Mouse (Mus musculus) MN1 (cell line): ENCODE measurements at regions not wholly inside any gene's neighbourhood (a gene's known extent, or its start where the extent isn't known, plus 50 kb on each side); places are given as distances from the start of the nearest gene placed in this dataset.
"Not testable (repeated sequence)": the region's sequence is repeated elsewhere in the genome, so short reads cannot be mapped to it uniquely, and the experiment has no call there.

Experiments
- DNase-seq: peaks from one replicate; pipeline ENCODE4 v3.0.0-alpha.2; 2016; ENCODE audit warnings: low spot score

DNA sequence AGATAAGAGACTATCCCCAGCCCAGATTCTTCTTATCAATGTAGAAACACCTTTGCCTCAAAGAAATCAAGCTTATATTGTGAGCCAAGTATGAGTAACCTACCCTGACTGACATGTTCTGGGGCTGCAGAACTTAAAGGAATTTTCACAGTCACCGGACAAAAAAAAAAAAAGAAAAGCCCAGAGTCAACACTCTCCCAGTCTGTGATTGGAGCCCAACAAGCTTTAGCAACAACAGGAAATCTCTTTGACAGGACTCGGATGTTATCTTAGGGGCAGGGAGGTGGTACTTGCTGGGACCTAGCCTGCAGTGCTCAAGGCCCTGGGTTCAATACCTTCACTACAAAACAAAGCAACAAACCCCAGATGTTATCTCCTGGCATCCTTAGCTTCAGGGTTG lies 114.2 kb downstream of the Nectin1 start:
- no peak for DNase-seq

DNA sequence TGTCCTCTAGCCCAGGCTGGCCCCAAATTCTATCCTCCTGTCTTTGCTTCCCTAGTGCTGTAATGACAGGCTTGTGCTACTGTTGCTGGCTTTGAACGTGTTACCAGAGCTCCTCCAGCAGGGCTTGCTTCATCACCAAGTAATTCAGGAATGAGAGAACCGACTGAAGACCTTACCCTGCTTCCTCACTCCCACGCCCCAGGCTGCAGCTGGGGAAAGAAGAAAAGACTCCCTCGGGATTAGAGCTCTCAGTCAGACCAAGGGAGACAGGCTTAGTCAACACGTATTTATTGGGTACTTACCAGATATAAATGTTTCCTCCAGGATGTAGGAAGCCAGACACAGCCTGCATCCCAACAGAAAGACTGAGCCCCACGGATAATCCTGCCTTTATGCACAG lies 115.0 kb downstream of the Nectin1 start:
- DNase-seq = peak; percentile 17

DNA sequence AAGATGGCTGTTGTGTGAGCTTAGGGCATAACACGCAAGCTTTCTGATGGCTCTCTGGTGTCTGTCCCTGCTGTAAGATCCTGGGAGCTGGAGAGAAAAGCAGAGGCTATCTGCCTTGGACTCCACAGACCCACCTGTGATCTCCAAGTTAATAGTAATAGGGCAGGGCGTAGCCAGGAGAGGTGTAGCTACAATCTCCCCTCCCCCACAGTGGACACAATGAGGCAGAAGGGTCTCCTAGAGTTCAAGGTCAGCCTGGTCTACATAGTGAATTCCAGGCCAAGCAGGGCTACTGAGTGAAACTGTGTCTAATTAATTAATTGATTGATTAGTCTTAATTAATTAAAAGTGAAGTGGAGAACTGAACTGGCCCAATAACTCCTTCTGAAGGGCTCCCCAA lies 116.5 kb downstream of the Nectin1 start:
- no peak for DNase-seq

DNA sequence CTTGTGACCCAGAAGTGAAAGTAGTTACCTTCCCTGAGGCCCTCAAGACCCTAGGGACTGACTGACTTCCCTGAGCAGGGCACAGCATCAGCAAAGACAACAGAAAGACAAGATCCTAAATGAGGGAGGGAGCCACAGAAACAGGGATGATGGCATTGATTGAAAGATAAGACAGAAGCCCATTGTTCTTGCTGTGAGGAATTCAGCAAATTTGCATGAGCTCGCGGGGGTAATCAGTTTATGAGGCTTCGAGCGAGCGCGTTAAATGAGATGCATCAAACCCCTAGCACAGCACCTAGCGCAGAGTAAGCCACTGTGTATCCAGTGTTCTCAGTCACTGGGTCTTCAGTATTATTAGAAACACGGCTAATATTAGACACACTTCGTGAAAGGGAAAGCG lies 117.6 kb downstream of the Nectin1 start:
- DNase-seq = no peak

DNA sequence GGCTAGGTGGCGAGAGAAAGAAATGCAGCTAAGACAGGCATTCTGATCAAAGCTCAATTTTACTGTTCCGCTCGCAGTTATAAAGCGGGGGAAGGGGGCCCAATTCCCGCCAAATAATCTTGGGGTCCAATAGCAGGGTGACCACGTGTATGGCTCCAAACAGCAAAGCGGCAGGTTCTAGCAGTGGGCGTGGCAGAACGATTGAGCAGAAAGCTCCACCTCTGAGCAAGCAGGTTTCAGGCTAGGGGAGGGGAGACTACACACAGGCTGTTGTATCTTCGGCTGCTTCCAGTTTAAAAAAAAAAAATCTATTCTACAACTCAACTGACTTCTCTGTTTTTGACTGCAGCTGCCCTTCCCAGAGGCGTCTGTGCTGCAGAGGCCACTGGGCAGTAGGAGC lies 118.2 kb downstream of the Nectin1 start:
- DNase-seq = not testable (repeated sequence)

DNA sequence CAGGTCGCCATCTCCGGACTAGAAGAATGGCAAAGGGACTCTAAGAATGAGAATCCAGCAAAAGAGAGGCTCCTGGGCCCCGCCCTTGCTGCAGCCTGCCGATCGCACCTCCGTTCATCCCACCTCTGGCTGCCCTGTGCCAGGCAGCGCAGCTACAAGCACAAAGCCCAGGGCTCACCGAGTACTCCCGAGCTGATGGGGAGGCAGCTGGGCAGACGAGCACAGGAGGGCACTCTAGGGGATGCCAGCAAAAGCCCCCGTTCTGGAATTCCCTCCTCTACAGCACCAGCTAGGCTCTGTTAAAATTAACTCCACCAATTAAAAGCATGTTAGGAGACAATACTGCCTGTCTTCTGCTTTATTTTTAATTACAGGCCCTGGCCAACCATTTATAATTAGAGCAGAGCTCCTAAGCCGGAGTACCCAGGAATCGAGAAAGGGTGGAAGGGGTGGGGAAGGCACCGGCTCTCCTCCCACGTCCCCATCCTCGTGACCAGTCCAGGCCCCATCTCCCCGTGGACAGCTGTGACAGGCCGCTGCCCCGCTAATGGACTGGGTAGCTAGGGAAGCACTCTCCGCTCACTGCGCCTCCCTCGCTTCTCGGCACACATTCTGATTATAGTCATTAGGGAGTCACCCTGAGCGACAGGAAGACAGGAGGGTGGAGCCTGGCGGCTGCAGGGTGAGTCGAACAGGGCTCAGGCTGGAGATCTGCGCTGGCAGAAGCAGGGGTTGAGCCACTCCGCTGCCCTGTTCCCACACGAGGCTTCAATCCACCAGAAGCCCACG lies 120.0 kb downstream of the Nectin1 start:
- peak; percentile 60 for DNase-seq

DNA sequence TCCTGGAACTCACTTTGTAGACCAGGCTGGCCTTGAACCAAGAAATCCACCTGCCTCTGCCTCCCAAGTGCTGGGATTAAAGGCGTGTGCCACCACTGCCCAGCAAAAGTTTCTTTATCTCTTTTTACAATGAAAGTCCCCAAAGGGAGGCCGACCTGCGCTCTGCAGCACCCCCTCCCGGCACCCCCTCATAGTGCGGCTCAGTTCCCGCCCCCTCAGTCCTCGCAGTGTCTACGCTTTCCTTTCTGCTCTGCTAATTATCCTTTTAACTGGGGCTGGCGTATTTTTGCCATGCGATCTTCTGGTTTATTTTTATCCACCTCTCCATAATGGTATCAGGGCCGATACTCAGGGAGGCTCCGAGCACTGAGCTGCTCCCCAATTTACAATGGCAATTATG lies 123.0 kb downstream of the Nectin1 start:
- no peak for DNase-seq

DNA sequence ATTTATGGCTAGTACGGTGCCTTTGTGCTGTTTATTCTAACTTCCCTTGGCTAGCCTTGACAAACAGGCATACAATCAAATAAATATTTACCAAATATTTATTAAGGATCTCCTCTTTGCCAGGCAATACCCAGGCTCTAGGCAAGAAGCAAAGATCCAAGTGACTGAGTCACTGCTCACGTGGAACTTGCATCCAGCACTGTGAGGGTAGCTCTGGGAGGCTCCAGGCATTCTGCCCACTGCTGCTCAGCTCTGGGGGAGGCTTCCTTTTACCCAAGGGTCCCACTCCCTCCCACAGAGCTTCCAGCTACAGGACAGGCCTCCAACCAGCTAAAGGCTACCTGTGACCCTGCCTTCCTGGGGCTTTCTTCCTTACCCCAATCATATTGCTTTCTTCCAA lies 130.1 kb downstream of the Nectin1 start:
- DNase-seq = no peak

DNA sequence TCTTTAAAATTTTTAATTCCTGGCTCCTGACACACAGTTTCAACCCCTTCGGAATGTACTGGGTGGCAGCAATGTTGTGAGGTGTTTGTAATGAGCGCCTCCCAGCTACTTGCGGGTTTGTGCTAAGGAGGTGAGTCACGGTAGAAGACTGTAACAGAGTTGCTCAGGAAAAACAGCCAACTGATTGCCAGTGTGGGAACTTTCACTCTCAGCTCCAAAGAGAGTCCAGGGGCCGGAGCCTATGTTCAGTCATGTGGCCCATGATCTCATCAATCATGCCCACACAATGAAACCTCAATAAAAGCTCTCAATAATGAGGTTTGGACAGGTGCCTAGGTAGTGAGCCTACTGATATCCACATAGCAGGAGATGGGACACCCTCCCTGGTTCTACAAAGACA lies 130.5 kb downstream of the Nectin1 start:
- no peak for DNase-seq

DNA sequence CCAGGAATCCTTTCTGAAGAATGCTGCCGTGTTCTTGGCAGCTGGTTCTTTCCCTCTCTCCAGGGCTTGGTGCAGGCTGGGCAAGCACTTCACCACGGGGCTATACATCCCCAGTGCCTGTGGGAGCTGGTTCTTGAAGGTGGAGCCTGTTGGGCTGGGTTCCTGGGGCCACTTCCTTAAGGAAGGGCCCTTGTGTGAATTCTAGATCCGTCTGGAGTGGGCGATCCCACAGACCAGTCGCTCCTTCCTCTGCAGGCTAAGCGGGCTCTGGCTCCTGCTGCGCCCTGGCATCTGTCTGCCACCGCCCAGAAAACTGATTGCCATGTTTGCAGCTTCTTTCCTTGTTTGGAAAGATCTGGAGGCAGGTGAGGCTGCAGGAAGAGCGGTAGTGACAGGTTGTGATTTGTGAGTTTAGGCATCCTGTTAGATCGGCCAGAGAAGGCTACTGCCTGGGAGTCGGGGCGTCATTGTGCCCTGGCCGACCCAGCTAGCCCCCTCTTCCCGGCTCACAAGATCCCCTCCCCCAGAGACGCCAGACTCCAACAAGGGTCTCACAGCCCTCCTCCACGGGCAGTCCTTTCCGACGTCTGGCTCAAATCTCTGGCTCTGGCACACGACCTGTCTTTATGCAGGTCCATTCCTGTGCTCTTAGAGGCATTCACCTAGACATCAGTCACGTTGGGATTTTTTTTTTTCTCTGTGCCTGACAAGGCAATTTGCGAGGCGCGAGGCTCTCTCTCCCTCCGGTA lies 135.6 kb downstream of the Nectin1 start:
- no peak for DNase-seq

DNA sequence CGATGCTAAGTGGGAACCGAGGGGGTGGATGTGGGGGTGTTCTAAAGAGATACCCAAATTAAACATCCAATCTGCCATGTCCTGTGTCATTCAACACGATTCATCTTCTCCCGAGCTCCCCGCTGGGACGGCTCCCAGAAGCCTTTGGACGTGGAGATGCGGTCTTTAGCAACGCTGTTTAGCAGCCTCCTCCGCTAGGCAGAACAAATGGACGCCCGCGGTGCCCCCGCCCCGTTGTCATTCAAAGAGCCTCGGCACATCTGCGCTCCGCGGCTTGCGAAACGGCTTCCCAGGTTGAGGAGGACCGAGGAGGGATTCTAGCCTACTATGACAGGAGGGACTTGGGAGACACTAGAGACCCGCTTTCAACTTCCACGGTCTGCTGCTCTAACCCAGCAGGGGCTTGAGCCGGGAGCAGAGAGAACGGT lies 136.2 kb downstream of the Nectin1 start:
- no peak for DNase-seq

DNA sequence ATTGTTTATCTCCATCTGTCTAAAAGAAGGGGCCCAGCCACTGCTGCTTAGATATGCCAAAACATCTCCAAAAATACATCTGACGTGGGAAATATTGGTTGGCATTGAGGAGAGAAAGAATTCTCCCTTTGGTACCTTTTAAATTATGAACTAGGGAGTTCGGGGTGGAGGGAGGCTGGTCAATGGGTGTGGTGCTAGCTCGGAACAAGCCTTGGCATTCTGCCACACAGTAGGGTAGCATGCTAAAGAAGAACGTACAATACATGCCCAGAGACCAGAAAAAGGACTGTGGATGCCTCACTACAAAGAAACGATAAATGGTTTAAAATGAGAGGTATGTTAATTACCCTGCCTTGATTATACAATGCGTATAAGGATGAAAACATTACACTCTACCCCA lies 149.3 kb downstream of the Nectin1 start:
- no peak for DNase-seq

DNA sequence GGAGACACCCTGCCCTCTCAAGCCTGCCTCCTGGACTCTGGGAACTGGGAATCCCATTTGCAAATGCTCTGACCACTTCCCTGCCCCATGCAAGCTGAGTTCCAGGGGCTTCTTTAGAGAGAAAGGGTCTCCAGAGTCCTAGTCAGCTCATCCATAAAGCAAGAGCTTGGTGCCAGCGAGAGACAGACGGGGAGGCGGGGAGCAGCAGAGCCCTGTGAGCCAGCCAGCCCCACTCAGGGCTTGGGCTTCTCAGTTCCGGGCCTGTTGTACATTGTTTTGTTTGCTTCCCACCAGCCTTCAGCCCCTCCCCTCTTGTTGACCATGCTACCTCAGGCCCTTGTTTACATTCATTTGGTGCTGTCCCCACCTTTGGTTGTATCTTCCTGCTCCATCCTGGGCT lies 143.9 kb upstream of the Thy1 start:
- no peak for DNase-seq

DNA sequence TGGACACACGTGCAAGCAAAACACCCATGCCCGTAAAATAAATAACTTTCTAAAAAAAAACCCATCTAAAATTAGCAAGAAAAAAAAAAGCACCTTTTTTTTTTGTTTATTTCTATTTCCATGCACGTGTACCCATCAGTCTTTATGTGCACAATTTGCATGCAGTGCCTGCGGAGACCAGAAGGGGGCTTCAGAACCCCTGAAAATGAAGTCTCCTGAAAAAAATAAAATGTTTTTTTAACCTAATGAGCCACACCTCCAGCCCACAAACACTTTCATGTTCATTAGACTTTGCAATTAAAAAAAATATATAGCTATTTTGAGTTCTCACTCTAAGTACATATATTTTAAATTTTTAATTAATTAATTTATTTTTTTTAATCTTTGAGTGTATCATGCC lies 134.9 kb upstream of the Thy1 start:
- DNase-seq = no peak

DNA sequence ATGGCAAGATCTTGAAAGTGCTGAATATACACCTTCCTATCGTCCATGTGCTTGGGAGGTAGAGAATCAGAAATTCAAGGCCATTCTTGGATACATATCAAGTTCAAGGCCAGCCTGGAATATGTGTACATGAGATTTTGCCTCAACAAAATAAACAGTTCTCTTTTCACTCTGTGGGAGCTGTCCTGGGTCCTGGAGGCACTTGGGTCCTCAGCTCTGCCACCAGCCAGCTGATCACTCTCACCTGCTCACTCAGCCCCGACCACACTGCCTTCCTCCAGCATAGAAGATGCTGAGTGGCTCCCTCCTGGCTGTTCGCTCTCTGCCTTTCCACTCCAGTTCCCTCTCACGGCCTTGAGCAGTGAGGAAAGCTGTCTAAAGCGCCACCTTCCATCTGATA lies 128.2 kb upstream of the Thy1 start:
- no peak for DNase-seq

DNA sequence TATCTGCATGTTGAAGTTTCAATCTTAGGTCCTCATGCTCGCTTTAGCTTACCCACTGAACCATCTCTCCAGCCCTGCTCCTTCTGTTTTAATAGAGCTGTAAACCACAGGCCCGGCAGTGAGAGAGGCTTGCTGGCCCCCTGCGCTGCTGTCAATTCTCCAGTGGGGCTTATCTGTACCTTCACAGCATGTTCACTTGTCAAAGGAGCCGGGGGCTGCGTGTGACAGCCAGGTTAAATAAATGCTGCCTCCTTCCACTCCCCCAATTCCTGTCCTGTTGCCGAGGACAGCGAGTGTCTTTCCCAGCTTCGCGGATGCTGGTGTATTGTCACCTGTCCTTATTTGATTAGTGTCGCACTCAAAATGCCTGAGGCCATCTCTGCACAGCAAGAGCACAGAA lies 125.7 kb upstream of the Thy1 start:
- no peak for DNase-seq

DNA sequence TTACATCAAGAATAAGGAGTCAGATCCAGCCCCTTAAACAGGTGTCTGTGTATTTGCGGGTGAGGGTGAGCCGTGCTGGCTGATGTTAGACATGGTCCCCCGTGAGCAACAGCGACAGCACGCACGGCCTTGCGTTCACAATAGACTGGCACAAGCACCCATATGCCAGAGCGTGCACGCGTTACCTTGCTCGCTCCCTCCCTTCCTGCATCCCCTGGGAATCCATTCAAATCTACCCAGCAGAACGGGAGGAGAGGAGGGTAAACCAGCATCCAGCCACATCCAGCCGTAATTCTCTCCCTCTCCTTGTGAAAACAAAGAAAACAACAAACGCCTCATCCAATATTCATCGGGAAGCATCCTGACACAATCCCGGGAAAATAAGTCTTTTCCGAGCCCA lies 124.2 kb upstream of the Thy1 start:
- DNase-seq = no peak

DNA sequence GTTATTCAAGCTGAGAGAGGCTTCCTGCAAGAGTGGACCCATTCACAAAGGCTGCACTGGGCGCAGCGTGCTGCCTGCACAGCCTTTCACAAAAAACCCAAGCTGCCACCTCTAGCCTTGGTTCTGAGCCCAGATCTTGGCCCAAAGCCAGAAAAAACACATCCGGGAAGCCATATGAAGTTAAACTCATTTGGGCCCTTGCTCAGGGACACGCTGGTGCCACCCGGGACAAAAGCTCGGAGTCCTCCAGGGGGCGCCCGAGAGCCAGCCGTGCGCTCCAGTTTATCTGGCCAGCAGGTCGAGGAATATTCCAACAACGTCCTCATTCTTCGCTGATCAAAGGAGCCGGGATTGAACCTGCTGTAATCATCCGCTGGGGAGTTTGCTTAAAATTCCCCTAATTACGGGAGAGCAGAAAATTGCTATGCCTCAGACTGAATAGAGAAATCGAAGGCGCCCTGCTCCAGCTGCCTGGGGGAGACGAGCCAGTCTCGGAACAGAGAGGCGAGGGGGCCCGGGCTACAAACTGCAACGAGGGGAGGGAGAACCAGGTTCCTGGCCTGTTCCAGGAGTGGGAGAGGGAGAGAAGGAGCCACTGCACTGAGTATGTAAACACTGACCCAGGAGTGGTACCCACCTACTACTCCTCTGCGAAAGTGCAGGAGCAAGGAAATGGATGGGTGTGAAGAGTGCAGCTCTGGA lies 123.0 kb upstream of the Thy1 start:
- DNase-seq = peak; percentile 73

DNA sequence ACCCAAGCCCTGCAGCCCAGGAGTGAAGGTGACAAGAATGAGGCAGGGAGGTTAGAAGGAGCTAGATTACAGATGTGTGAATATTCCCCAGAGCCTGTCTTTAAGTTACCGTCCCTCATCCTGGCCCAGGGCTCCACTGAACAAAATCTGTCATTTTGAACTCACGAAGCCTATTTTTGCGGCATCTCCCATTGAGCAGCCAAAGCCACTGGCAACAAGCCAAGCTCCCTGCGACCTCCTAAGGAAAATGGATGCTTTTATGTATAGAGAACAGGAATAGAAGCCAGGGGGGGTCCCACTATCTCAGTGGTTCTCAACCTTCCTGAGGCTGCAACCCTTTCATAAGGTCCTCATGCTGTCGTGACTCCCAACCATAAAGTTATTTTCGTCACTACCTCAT lies 121.0 kb upstream of the Thy1 start:
- DNase-seq = no peak

DNA sequence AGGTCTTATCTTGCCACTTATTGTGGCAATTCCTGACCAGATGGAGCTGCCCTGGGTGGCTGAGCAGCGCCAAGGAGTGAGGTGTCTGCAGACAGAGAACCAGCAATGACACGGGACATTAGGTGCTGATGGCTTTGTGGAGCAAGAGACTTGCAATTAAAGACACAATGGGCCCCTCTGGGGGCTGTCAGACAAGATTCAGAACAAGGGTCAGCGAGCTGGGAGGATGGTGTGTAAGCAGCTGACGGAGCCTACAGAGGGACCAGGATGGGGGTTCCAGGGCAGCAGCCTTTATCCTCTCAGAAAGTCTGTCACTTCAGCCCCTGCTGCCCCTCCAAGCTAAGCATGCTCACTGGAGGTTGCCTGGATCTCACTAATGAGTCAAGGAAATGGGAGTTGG lies 120.1 kb upstream of the Thy1 start:
- DNase-seq = no peak

DNA sequence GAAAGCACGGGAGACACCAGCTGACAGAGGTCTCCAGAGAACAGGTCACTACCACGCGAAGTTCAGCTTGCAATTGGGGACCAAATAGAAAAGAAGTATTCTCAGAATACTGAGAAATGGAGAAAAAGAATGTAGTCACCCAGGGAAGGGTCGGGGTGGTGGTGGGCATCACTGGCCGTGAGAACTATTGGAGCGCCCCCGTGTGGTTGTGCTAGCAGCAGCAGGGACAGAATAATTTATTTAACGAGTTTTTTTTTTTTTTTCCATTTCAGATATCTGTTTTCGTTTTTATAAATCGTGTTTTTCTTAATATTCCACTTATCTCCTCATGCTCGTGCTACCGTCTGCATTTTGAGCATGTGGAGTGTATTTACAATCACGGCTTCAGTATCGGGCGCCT lies 118.4 kb upstream of the Thy1 start:
- DNase-seq = no peak

DNA sequence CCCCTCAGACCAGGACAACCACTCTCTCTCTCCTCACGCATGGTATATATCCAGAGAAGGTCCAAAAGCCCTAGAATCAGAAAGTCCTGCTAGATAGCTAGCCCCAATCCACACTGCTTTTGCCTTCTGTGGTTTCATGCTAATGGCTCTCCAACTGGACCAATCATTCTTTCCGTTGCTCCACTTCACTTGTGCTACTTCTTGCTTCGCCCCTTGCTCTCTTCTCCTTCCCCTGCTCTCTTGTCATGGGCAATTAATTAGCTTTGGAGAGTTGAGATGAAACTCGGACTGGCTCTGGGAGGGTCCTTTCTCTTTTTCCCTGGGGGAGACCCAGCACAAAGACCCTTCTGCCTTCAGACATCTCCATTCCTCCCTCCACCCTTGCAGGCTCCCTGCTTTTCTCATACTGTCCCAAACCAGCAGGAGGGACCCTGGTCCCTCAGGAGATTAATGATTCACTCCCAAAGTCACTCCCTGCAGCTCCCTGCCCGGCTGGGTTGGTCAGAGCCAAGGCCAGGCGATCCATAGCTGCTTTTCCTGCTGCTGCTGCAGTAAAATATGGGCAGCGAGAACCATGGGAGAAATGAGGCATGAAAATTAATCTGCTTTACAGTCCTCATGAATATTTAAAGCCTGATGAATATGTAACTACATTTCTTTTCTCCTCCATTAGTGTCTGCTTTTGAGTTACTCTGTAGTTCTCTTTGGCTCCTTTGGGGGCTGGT lies 113.7 kb upstream of the Thy1 start:
- no peak for DNase-seq

DNA sequence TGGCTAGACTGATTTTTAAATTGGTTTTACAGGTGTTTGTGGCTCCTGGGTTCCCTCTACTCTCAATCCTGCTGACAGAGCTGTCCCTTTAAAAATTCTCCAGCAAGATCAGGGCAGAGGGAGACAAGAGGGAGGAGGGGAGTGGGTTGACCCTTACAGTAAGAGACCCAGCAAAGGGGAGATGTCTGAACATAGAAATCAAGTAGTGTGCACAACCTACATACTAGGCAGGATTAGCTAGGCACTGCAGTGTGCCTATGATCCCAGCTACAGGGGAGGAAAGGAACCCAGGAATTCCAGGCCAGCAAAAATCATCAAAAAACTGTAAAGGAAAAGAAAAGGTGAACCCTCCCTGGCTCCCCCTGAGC lies 113.2 kb upstream of the Thy1 start:
- DNase-seq = no peak
